Mouse (Mus musculus): ENCODE measurements at regions not wholly inside any gene's neighbourhood (a gene's known extent, or its start where the extent isn't known, plus 50 kb on each side); places are given as distances from the start of the nearest gene placed in this dataset.
"Not testable (repeated sequence)": the region's sequence is repeated elsewhere in the genome, so short reads cannot be mapped to it uniquely, and the experiment has no call there.

DNA sequence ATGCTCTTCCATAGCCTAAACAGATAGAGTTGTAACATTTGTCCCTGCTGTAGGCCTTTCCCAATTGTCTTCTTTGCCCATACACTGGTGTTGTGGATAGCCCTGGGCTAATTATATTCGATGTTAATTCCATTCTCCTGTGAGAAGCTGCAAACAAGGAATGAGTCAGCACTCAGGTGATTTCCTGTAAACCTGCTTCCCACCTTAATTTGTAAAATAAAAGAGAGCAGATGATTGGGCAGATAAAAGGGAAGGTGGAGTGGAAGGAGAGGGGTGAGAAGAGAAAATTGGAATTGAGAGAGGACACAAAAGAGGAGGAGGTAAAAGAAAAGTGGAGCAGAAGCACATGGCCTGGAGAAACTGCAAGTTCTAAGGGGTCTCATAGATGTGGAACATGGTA is 102.8 kb downstream of the Gc start:
- DNase-seq (ENCODE audit: low spot score in 2 of 2): not testable (repeated sequence)

DNA sequence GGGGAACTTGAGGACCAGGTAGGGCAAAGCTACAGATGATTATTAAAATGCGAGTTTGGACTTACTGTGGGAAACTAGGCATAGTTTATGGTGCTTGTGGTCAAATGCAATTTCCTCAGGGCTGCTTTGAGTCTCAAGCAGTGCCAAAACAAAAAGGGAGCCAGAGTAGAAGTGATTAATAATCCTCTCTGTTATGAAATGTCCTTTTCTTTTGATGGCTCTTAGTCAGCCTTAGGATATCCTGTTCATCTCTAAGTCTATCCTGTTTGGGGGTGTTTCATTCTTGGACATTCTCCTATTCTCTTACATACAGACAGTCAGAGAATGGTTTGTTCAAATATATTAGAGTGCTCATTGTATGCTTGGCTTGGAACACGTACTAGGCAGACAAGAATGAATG is 109.9 kb downstream of the Gc start:
- no peak for DNase-seq (ENCODE audit: low spot score in 2 of 2)

DNA sequence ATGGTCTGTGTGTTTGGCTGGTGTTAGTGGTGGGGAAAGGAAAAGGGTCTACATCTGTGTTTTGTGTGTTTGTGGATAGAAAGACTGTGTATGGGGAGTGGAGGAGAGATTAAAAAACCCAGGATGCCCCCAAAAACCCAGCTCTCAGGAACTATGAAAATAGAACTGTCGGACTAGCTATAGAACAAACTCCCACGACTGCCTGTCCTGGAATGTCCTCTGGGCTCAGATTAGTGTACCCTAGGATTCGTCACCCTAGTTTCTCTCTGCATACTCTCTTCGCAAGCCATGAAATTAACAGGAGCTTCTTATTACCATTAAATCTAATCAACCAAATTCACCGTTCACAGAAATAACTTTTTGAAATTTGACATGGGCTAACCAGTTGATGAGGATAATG is 117.2 kb downstream of the Gc start:
- DNase-seq (ENCODE audit: low spot score in 2 of 2): peak in 1 of 2 experiments; percentile 2

DNA sequence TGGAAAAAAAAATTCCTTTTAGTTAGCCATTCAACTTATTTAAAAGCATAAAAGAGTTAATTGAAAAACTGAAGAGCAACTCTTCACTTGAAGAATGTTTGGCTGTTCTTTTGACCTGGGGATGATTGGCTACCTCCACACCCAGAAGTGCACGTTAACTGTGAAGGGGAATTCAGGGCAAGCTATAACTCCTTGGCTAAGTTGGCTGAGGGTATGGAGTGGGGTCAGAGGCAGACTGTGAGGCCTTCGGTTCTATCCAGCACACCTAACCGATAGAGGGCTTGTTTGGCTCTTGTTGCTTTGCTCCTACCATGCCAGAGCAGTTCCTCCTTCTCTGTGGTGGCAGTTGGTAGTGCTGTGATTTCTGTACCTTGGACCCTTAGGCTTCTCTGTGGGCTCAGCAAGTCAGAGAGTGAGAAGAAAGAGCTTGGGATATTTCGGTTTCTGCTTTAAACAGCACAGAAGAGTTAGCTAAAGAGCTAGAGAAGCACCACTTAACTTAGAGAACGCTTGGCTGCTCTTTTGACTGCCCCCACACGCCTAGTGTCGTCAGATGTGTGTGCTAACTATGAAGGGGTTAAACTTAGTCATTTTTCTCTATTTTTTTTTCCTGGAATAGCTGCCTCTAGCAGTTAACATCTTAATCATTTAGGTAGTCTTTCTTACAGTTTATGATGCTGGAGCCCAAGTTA is 119.6 kb downstream of the Gc start:
- no peak for DNase-seq (ENCODE audit: low spot score in 2 of 2)
